Mouse (Mus musculus) E14TG2a.4 (cell line): Measurements from ENCODE around the gene Plekhm3.

ENCODE experiments used
- CTCF ChIP-seq: conservative IDR thresholded peaks from 2 replicates; pipeline ENCODE4 v1.5.1; 2014; ENCODE audit warnings: low read length
- POU5F1 ChIP-seq: IDR thresholded peaks from 2 replicates; pipeline ENCODE4 v1.6.1; 2014; ENCODE audit warnings: low read length, borderline replicate concordance

GRCm38 (mm10) chr1:64853244-64853643 lies 103.4 kb downstream of the Plekhm3 start:
- TF ChIP-seq CTCF (no peak), POU5F1 (no peak)
